Mouse (Mus musculus): ENCODE measurements around the gene Sec16a.

Gene Sec16a

DNA sequence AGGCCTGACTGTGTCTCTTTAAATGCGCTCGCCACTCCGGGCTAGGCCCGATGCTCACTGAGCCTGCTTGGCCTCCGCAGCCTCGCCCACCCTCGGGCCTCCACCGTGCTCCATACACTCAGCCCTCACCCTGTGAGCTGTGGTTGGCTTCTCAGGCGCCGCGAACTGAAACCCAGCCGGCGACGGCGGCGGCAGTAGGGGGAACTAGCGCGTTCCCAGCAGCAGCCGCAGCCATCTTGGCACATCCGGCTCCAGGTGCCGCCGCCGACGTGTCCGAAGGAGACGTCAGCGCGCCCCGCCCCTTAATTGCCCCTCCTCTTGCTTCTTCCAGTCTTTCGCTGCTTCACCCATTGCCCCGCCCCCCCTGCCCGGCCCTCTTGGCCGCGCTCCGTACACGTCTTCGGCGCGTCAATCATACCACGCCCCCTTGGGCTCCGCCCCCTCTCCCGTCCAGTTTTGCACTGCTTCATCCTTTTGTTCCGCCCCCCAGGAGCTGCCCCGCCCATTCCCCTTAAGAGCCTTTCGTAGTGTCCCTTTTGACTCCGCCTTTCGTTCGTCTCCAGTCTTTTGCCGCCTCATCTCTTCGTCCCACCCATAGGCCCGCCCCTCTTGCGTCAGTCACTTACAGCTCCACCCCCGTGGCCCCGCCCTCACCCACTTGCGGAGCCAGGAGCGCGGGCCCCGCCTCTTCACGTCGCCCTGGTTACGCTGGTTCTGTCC lies at the start of gene Sec16a:
Gene Sec16a (minus strand): TSS at position 271 of the 720 bp plus-strand sequence.
- peak; percentile 100 for DNase-seq (ENCODE audit: low read depth, low spot score)

DNA sequence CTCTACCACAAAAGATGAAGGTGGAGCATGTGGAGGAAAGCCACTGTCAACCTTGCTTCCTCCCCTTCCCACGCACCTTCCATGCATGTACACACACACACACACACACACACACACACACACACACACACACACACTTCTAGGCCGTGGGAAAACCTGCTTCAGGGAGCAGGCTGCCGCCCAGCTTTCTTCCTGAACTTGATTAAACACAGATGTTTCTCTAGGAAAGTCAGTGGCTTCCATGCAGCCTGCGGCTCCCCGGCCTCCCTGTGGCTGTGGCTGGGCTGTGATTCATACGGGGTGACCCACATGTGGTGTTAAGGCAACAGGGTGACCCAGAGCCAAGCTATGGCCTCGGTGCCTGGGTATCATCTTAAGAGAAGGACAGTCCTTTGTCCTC lies 49.4 kb upstream of the Sec16a start:
- peak; percentile 40 for DNase-seq (ENCODE audit: low read depth, low spot score)

DNA sequence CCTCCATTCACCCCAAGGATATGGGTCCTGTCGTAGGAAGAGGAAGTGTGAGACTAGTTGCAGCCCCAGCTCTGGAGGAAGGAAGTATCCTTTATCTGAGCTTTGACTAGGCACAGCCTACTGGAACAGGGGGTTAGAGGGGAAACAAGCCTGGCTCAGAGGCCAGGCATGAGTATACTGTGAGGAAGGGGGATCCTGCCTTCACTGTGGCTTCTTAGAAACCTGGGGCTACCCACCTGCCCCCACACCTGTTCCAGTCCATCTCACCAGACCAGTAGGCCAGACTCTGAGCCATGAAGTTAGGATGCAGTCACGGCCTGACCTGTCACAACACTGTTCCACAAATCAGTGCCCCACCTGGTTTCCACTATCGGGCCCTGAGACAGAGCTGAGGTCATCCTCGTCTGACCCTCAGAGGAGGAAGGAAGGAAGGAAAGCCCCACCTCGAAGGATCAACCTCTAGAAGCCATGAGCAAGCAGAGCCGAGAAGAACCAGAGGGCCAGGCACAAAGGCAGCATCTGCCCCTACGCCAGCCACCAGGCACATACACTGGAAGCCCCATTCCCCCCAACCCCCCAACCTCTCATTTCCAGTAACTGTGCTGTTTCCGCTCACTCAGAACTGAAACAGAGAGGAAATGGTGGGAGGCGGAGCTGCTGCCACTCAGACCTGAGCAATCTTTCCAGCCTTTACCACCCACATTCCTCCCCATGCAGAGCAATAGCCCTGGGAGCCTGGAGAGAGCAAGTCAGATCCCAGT lies 48.2 kb upstream of the Sec16a start:
- peak; percentile 84 for DNase-seq (ENCODE audit: low read depth, low spot score)

DNA sequence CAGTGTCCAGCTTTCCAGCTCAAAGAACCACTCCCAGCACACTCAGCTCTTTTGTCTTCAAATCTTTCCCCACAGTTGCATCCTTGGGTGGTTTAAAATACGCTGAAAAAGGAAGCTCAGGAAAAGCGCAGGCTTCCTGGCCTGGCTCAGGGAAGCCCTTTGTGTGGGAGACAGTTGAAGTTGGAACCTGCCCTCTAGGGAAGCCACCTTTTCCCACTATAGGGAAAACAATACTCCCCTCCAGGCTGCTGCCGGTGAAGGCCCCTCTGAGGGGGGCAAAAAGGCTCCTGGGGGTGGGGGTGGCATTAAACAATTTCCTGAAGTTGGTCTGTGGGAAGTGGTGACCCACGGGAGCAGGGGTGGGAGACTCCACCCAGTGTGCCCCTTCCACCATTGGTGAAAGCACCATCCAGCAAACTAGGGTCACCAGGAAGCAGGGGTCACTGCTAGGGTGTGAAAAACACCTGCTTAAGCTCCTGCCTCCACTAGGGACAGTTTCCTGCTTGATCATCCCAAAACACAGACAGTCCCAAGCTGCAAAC lies 45.8 kb upstream of the Sec16a start:
- no peak for DNase-seq (ENCODE audit: low read depth, low spot score)

DNA sequence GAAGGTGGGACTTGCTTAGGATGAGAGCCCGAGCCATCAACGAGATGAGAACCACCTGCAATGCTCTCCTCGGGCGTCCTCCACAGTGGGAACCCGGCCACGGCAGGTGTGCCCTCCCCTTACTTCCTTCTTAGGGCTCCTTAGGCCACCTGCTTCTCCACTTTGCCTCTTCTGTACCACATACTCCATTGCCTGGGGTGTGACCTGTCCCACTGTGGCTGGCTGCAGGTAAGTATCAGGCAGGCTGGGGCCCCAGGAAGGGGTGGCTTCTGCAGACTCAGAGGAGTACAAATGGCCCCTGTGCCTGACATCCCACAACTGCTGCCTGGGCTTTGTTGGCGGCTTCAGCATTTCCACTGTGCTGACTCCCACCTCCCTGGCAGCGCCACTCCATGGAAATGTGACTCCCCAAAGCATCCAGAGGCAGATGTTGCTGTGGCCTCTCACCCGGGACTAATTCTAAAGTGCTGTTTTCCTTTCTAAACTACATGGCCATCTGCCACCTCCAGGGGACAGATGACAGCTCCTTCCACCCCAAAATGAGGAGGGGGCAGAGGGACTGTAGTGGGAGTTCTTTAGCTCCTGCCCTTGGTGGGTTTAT lies 43.6 kb upstream of the Sec16a start:
- no peak for DNase-seq (ENCODE audit: low read depth, low spot score)

DNA sequence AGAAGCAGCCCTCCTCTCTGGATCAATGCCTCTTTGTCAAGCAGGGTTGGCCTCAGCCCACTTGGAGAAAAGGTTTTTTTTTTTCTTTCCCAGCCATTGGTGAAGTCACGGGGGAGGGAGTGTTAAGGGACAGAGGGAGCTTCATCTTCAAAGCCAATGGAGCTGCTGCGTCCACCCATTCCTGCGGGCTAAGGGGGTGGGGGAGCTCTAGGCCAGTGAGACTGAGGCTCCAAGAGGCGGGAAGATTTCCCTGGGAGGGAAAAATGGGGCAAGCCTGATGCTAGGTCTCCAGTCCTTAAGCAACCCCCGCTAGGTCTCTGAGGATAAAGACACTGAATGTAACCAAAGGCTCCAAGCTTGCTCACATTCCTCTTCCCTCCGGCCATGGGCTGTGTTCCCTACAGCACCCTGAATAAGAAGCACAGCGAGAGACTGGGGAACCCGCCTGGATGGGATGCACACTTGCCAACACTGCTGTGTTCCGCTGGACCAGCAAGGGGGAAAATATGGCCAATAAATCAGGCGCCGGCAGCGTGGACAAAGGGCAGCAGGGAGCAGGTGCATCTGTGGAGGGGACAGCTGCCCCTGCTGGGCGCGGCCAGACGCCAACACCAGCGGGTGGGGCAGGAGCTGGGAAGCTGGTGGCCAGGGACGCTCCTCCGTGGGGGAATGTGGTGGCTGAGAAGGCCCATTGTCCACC lies 42.5 kb upstream of the Sec16a start:
- no peak for DNase-seq (ENCODE audit: low read depth, low spot score)

DNA sequence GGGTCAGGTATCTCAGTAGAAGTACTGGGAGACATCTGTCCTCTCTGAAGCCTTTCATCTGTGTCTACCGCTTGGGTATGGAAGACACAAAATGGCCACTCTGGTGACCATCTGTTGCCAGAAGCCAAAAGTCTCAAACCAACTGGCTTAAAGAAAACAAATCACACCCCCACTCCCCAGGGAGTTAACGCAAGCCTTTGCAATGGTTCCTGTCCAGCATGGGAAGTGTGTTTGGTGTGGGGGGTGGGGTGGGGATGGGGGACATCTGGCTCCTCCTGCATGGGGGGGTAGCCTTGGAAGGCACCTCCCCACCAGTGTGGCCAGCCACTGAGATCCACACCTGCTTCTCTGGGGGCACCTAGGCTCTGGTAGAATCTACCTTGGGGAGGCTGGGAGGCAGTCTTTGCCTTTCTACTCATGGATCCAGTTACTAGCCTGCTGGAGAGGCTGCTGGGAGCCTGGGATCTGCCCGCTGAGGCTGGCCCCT lies 41.9 kb upstream of the Sec16a start:
- DNase-seq (ENCODE audit: low read depth, low spot score) = no peak

DNA sequence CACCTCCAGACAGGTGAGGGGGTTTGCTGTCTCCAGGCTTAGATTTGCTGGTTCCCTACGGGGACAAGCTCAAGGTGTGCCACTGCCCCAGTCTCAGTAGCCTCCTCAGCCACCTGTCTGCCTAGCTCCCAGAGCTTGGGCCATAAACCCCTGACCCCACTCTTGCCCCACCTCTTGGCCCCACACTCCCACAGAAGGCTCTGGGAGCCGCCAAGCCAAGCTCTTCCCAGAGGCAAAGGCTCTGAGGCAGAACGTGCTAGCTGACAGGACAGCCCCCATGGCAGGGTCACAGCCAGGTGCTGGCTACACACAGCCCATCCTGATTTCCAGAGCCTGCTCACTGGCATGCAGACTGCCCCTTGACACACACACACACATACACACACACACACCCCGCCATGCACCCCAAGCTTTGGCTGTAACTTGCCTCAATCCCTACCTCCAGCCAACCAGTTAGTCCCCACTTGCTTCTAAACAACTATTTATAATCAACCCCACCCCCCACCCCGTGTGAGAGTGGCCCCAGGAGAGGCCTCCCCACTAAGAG lies 41.3 kb upstream of the Sec16a start:
- no peak for DNase-seq (ENCODE audit: low read depth, low spot score)

DNA sequence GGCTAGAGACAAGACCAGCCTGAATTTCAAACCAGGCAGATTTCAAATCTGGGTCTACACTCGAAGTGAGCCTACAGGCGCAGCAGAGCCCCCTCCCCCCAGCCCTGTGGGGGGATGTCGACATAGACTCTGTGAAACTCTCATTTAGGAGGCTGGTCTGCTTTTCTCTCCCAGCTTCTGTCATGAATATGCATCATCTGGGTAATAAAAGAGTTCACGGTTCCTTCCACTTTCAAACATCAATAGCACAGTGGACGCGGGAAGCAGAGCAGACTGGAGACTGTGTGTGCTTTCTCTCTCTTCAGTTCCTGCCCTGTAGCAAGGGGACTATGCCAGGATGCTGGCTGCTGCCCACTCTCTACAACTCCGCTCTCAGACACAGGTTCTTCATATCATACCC lies 40.7 kb upstream of the Sec16a start:
- no peak for DNase-seq (ENCODE audit: low read depth, low spot score)

DNA sequence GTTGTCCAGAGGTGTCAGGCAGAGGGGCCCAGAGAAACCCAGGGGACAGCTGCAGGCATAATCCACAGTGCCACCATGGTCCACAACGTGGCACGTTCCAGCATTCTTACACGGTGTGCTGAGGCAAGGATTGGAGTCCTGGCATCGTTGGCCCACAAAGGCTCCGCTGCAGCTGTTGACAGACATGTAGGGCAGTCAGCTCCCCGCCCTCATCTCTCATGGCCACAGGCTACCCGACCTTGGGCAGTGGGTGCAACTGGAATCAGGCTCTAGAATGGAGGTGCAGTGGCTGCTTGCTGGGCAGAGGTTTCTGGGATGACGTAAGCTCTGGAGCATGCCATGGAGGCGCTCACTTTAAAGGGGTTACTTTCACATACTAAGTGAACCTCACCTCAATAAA lies 40.3 kb upstream of the Sec16a start:
- no peak for DNase-seq (ENCODE audit: low read depth, low spot score)

DNA sequence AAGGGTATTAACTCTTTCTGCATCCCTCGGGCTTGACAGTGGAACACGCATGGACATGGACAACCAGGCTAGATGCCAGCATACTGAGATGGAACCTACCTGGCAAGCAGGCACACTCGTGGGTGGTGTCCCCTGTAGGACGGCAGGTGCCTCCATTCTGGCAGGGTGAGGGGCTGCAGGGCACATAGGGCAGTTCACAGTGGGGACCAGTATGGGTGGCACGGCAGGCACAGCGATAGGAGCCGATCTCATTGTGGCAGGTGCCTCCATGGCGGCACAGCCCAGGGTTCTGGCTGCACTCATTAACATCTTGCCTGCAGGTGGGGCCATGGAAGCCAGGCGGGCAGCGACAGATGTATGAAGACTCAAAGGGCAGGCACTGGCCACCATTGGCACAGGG lies 39.2 kb upstream of the Sec16a start:
- no peak for DNase-seq (ENCODE audit: low read depth, low spot score)

DNA sequence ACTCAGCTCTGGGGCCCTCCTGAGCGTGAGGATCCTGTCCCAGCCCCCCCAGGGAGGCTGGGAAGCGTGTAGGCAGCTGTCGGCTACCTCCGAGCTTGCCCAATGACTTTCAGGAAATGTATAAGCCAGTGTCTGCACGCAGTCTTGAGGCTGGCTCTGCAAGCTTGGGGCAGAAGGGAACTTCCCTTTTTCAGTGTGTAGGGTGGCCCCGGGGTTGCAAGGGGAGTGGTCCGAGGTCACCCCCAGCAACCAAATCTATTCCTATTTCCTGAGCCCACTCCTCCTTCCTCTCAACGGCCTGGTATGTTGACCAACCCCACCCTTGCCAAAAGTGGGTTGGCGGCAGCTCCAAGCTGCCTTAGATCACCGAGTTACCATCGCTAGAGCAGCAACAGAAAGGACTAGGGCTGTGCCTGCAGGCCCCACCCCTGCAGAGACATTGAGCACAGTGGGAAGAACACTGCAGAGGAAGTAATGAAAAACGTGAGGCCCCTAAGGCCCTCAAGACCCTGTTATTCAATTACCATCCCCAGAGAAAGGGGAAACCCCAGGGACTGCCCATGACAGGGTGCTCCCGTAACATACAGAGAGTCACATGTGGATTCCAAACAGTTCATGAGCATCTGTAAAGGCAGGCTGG lies 38.3 kb upstream of the Sec16a start:
- peak; percentile 57 for DNase-seq (ENCODE audit: low read depth, low spot score)

DNA sequence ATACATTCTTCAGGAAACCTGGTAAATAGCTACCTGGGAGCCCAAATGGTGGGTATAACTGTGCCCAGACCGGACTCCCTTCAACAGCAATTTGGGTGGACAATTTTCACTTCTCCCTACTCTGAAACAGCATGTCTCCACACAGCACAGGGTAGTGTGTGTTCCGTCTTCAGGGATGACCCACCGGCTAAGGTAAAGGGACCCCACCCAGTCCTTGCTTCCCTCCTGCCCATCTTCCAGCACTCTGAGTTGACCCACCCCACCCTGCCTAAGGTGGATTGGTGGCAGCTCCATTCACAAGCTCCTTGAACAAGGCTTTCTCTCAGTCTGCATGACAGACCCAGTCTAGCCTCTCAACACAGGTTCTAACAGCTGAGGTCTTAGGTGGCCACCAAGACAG lies 37.8 kb upstream of the Sec16a start:
- no peak for DNase-seq (ENCODE audit: low read depth, low spot score)

DNA sequence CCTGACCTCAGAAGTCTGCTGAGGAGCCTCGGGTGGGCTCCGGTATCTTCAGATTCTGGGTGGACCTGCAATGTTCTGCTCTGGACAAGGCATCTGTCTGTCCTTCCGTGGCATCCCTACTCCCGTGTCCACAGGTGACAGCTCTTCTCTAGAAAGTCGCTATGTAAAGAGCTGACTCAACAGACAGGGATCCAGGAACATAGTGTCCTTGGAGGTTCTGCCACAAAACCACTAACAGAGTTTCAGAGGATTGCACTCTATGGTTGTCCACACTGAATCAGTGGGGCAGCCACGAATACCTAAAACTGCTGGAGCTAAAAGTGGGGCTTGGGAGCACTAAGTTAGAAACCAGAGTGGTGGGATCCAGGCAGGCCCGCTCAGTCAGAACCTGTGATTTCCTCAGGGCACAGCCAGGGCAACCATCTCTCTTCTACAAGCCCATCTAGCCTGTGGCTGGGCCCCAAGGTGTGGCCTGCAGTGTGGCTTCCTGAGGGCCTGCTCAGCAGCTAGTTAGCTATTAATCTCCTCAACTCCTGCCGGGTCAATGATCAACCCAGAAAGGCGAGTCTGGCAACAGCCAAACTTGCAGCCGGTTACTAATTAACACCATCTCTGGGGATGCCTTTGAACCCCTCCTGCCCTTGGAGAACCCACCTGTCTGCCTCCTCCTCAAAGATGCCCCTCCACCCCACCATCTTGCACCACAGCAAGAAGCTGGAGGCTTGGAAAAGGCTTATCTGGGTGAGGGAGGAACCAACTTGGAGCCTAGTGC lies 36.9 kb upstream of the Sec16a start:
- DNase-seq (ENCODE audit: low read depth, low spot score) = no peak

DNA sequence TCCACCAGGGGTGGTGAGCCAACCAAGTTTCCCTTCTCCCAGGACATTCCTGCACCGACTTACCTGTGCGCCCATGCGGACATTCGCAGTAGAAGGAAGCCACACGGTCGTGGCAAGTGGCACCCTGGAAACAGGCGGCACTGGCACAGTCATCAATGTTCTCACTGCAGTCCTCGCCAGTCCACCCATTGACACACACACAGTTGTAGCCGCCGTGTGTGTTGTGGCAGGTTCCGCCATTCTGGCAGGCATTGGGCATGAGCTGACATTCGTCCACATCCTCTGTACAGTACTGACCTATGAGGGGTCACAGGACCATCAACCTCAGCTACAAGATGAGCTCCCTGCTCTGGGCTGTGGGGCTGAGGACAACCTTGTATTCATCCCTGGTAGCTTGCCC lies 35.9 kb upstream of the Sec16a start:
- no peak for DNase-seq (ENCODE audit: low read depth, low spot score)

DNA sequence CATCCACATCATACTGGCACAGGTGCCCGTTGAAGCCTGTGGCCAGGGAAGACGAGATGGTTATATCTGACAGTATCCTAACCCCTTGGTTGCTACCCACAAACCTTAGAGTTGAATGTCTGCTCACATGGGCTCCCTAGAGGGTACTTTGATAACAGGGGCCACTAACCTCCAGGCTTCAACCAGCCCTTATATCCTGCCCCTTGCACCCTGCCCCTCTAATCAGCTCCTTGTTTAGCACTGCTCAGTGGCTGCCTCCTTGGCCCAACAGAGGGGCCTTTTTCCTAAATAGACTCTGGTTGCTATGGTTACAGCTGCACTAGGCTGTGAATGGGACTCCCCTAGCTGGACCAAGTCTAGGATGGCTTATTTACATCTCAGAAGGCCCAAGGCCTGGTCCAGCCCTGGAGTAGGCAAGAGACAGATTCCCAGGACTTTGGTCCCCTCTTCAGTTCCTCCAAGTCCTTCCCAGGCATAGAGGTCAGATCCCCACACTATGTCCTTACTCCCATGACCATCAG lies 33.7 kb upstream of the Sec16a start:
- no peak for DNase-seq (ENCODE audit: low read depth, low spot score)

DNA sequence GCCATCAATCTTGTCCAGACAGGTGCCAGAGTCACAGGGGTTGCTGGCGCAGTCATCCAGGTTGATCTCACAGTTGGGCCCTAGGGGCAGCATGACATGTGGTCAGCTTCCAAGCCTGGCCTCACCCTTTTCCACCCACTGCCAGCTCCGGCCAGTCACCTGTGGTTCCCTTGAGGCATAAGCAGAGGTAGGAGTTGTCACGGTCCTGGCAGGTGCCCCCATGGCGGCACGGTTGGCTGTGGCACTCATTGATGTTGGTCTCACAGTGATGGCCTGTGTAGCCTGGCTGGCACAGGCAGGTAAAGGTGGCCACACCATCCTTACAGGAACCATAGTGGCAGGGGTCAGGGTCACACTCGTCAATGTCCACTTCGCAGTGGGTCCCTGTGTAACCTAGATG lies 32.9 kb upstream of the Sec16a start:
- DNase-seq (ENCODE audit: low read depth, low spot score) = no peak

DNA sequence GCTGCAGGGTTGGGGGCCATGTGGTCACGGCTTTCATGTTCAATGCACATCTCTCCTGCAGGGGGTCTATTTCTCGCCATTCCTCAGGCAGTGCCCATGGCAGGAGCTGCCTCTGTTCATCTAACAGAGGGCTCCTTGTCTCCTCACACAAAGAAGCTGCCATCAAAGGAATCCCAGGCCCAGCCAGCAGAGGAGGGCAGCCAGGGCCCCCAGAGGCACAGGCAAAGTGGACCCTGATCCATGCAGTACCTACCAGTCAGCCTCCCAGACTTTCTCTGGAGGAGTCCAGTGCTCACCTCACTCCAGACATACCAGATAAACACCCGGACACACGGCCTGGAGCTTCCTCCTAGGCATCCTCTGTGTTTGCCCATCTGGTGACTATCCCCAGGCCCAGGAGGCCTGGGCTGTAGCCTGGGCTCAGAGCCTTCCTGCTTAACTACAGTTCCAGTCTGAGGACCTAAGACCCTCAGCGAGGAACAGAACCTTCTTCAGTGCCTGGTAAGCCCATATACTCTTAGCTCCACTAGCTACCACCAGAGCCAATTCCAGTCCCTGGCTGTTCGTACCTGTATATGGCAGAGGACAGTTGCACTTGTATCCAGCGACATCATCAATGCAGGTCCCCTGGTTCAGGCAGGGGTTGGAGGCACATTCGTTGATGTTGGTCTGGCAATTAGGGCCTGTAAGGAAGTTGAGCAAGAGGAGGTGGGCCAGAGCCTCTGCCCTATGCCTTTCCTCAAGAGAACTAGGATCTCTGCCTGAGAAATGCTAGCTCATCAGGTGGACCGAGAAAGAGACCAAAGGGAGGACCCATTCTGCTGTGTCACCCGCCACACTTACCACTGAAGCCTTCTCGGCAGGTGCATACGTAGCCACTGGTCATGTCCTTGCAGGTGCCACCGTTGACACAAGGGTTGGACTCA lies 30.8 kb upstream of the Sec16a start:
- no peak for DNase-seq (ENCODE audit: low read depth, low spot score)
